Mouse (Mus musculus) layer of hippocampus, postnatal 36 days (tissue): ENCODE measurements at regions not wholly inside any gene's neighbourhood (a gene's known extent, or its start where the extent isn't known, plus 50 kb on each side); places are given as distances from the start of the nearest gene placed in this dataset.

Experiments
- DNase-seq, 2 experiments: peaks; one replicate each; pipeline ENCODE4 v3.0.0; 2022

DNA sequence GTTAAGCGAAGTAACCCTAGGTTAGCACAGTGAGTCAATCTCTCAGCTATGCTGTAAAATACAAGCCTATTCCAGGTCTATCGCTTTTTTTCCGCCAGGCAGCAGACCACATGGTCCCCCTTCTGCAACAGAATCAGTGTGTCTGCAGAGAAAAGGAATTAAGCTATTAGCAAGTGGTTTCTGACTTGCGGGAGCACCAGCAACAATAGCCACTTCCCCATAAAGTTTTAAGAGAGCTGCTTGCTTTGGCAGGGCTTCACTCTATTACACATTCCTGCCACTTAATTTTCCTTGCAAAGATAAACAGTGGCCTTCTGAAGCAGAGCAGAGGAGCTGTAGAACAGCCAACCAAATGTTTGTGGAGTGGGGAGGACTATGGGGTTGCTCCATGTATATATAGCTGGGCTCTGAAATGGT lies 59.8 kb upstream of the Osmr start:
- DNase-seq, result no peak

GRCm38 (mm10) chr15:6941491-6941890 lies 66.7 kb upstream of the Osmr start:
- no peak for DNase-seq

- DNase-seq, result no peak
These were observed 74.5 kb upstream of the Osmr start for GRCm38 (mm10) chr15:6949236-6949635.

DNA sequence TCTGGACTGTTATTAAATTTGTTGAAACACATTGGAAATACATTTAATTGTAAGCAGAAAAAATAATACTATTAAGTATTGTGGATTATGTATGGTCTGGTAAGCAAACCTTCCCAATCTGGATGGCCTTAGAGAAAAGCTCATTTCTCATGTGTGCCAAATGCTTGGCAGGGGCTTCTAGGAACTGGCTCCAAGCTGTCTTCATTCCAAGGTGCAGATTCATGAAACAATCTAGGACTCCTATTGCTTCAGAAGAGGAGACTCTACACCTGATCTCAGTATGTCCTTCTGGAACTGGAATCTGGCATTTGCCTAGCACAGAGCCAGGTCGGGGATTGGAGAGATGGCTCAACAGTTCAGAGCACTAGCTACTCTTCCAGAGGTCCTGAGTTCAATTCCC lies 74.9 kb upstream of the Osmr start:
- no peak for DNase-seq

- no peak for DNase-seq
These were observed 75.7 kb upstream of the Osmr start for GRCm38 (mm10) chr15:6950503-6950902.

DNA sequence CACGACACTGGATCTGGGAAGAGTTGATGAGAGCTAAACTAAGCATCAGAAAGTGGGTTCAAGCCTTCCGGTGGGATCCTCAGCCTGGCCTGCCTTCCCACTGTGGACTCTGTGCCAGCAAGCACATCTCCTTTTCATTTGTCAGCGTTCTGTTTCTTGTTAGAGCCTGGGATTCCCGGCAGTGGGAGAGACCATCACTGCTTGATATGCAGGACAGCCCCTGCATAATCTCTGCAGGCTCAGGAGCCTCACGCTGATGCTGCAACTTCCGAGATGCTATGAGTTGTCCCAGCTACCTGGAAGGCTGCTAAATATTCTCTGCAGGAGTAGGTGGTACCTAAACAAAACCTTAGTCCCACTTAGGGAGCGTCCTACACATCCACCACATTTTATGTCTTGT lies 78.8 kb upstream of the Osmr start:
- DNase-seq, result no peak

- no peak for DNase-seq
These were observed 79.4 kb upstream of the Osmr start for GRCm38 (mm10) chr15:6953970-6954791.

DNA sequence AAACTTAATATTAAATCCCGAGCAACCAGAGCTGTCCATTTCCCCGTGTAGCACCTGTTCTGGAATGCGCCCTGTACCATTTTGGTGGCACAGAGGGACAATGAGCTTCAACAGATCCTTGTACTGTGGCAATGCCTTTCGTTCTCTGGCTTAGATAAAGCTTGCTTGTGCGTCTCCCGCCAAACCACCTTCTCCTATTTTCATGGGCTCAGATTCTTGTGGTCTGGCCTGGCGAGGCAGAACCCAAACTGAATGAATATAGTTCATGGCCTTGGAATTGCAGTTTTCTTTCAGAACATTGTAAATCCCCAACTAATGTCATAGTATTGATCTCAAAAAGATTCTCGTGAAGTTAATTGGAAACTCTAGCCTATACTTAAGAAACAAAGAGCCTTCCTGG lies 85.1 kb upstream of the Osmr start:
- no peak for DNase-seq

GRCm38 (mm10) chr15:6960753-6961746 lies 86.3 kb upstream of the Osmr start:
- no peak for DNase-seq

DNA sequence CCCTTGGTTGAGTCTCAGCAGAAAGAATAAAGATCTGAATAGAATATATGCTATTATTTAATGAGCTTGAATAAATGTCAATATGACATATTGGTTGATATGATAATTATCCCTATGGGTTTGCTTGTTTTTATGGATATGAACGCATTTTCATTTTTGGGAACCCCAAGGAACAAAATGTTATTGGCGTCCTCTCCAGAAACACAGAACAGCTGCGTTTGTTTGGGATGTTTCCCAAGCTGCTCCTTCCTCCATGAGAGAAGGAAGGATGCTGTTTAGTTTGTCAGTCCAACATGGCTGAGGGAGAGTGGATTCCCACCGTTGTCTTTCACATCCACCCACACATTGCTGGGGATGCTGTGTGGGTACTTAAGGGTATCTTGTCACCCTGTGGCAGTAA lies 89.9 kb upstream of the Osmr start:
- no peak for DNase-seq

- DNase-seq, result no peak
These were observed 90.7 kb upstream of the Osmr start for GRCm38 (mm10) chr15:6965446-6965845.

DNA sequence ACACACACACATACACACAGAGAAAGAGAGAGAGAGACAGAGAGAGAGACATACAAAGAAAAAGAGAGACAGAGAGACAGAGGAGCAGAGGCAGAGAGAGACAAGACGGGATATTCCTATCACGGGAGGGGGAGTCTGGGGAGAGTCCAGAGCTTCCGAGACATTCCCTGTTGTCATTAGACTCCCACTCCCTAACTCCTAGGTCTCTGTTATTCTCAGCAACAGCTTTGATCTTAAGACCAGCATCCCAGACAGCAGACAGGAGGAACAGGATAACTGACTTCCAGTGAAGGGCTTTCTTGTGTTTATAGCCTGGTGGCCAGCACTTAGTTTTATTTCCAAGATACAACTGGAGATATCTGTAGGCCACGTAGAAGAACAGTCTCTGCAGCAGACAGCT lies 99.6 kb upstream of the Osmr start:
- no peak for DNase-seq

GRCm38 (mm10) chr15:6981430-6981829 lies 106.7 kb upstream of the Osmr start:
- DNase-seq, result no peak

DNA sequence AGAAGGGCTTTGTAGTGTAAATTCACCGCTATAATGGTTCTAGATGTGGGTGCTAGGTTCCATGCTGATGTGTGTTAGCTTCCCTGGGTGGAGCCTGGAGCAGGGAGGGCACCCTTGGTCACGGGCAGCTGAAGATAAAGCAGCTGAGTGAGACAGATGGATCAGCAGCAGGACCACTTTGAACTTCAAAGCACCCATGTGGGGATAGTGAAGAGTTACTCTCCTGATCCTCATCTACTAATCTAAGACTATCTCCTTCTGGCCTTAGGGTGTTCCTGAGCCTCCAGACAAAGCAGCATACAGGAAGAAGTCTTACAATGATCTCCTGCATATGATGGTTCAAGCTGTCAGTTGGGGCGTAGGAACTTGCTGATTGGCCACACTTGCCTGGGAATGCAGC lies 107.1 kb upstream of the Lifr start:
- DNase-seq, result no peak

DNA sequence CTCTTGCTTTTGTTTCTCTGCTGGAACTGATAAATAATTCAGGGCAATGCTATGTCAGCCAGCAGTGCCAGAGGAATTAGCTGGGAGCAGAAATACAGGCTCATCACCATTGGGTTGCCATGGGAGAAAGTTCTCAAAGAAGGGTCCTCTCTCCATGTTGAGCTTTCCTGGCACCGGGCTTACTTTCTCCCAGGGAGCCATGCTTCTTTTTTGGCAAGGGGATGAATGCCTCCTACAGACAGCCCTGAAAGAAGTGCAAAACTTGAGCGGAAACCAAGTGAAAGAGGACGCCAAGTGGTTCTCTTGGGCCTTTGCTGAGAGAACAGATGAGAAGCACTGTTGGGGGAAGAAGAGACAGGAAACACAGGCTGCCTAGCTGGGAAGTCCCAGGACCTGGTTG lies 102.2 kb upstream of the Lifr start:
- peak; percentile 49 to 69 for DNase-seq

- DNase-seq, result no peak
These were observed 101.3 kb upstream of the Lifr start for GRCm38 (mm10) chr15:6989094-6989493.

GRCm38 (mm10) chr15:6993226-6993625 lies 97.2 kb upstream of the Lifr start:
- peak in 1 of 2 experiments; percentile 19 for DNase-seq

DNA sequence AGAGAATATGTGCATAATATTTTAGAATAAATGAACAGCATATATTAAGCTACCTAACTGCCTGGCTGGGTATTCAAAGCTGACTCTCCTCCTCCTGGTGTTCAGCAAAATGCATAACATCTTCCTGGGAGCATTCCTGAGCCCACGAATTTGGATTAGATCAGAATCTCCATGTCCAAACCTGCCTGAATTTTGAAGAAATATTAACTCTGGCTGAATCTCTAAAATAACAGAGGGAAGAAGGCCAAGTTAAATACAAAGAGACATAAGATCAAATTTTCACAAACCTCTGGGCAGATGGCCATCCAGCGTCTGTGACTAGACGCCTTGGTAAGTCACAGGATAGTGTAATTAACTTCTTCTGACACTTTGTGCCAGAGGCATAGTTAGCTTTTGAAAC lies 95.2 kb upstream of the Lifr start:
- DNase-seq, result no peak

DNA sequence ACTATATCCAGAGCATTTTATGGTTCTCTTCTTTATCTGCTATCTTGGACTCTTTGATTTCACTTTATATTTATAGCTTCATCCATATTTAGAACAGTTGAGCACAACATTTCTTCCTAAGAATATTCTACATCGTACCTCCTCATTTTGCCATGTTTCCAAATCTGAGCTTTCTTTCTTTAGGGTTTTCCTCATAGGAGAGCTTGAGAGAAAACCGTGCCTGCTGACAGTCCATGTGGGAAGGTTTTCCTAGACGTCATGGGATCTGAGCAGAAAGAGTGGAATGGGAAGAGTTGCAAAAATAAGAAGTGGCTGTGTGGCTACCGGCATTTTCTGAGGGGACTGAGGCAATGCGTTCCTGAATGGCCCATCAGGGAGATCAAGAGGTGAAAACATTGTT lies 92.5 kb upstream of the Lifr start:
- DNase-seq, result no peak

DNA sequence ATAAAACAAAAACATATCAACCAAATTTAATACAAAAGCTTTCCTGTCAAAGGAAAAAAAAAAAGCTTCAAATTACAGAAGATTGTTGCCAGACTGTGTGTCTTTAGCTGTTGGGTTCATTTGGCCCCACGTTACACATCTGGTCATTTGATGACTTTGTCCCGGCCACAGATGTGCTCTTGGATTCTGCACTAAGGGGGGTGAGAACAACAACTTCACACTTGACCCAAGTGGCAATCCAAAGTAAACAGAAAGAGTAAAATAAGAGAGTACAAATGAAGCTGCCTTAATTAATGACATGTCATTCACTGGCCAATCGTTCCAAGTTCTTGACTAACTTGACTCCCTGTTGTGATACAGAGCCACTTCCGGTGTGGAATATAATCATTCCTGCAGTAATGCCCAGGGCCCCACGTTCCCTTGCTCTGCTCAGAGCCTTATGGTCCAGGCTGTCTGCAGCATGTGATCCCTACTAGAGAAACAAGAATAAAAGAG lies 91.8 kb upstream of the Lifr start:
- DNase-seq, result no peak

GRCm38 (mm10) chr15:6999667-7000066 lies 90.7 kb upstream of the Lifr start:
- no peak for DNase-seq

- DNase-seq, result no peak
These were observed 88.2 kb upstream of the Lifr start for GRCm38 (mm10) chr15:7002226-7002625.

GRCm38 (mm10) chr15:7003311-7003710 lies 87.1 kb upstream of the Lifr start:
- no peak for DNase-seq
